Mouse (Mus musculus) erythroblast, embryonic 14.5 days (primary cell): ENCODE data around the gene Zcchc9.

Experiments used
- GATA1 ChIP-seq: IDR thresholded peaks from 2 replicates; pipeline ENCODE4 v1.6.1; 2012; ENCODE audit warnings: low read length, inconsistent platforms, mixed read lengths
- TAL1 ChIP-seq: IDR thresholded peaks from 3 replicates; pipeline ENCODE4 v1.6.1; 2012; ENCODE audit warnings: low read length, inconsistent platforms, mixed read lengths

GRCm38 (mm10) chr13:91809476-91809875 is 2.0 kb upstream of the Zcchc9 start:
- no peak for TF ChIP-seq GATA1
- TF ChIP-seq TAL1, result no peak
